Mouse (Mus musculus) skeletal muscle tissue, postnatal 0 days (tissue): Measurements from ENCODE around the gene Them5. TPM values are rescaled to one million over a fixed set of nuclear protein-coding genes. Genes with fewer than 3 reads are reported as not detected.

Source experiments
- polyA plus RNA-seq: library from polyadenylated mRNA; unstranded; fragments of >200 nt; fragmentation: Nextera tagmentation; extraction: Ambion mirVana; gene quantifications from 2 replicates; pipeline ENCODE4 v1.2.1, GENCODE M21; 2015

The Them5 gene
- 10.5 TPM in 1 of 2 replicates, not detected in the other for polyA plus RNA-seq

GRCm38 (mm10) chr3:94341959-94342422 lies at the start of gene Them5:
Gene Them5, plus strand, starts transcription at chr3:94342099.

DNA sequence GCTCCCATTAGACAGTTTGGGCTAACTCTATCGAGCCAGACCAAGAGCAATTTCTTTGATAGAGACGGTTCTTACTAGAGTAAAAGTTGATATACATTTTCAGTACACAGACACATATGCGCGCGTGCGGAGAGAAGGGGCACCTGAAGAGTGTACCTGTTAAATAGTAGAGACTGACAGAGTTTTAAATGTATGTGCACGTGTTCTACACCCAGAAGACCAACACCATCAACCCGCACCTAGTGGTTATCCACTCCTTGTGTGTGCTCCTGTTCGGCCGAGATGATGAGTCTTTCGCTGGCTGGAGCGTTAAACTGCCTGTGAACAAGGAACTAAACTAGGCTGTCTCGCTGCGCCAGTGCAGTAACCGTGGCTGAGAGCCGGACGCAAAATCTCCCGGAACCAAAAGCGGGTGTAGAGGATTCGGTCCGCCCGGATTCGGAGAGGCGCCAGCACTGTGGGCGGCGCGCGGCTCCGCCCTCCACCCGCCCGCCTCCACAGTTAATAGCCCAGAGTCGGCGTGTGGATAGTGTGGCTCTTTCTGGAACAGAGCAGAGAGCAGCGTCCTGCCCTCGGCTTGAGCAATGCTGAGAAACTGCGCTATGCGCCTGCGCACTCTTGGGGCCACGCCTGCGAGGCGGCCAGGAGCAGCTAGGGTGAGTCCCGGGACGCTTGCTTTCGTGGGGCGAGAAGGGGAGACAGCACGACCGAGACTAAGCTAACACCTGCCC lies 32.1 kb upstream of the Them5 start, which contains the start of gene Them4:
Gene Them4, plus strand, starts transcription at position 457 of the 731 bp plus-strand sequence.

DNA sequence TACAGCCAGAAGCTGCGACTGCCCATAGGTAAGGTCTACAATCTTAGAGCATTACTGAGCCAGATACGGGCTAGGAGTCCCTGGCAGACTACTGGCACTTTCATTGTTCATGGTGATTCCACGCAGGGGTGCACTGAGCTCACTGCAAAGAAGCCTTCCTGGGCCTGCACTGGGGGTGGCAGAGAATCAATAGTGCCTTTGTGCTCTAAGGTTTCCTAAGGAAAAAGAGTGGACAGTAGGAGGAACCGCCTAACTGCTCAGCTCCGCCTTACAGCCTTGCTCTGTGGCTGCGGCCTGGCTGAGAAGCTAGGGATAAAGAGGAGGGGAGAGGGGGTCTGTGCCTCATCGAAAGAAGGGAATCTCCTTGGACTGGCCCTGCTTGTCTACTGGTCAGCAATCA lies 20.2 kb downstream of the Them5 start, which contains the start of gene C2cd4d:
Gene C2cd4d, plus strand, starts transcription at position 301 of the 400 bp plus-strand sequence.

GRCm38 (mm10) chr3:94372641-94373040 lies 30.7 kb downstream of the Them5 start, which contains the start of gene Rorc:
Gene Rorc, plus strand, starts transcription at chr3:94372794.

Other genes with a start within 250 kb of the Them5 start
- gene Gm10696, start 163.9 kb upstream of the Them5 start, polyA plus RNA-seq, result not detected in 2 replicates
- gene Gm5286, start 145.4 kb upstream of the Them5 start, polyA plus RNA-seq, result not detected in 2 replicates
- not detected in 2 replicates for gene Gm4778, start 78.1 kb upstream of the Them5 start, polyA plus RNA-seq
- gene Them4, start 32.0 kb upstream of the Them5 start, polyA plus RNA-seq, result 10.7 and 11.1 TPM in 2 replicates
- 1.7 and 1.8 TPM in 2 replicates for gene C2cd4d, start 20.3 kb downstream of the Them5 start, polyA plus RNA-seq
- gene Rorc, start 30.7 kb downstream of the Them5 start, polyA plus RNA-seq, result 14.1 and 19.7 TPM in 2 replicates
- gene Lingo4, start 56.4 kb downstream of the Them5 start, polyA plus RNA-seq, result 0.35 and 0.40 TPM in 2 replicates
- gene Tdrkh, start 71.2 kb downstream of the Them5 start, polyA plus RNA-seq, result 13.7 and 15.0 TPM in 2 replicates
- gene Mrpl9, start 101.2 kb downstream of the Them5 start, polyA plus RNA-seq, result 69.6 and 79.0 TPM in 2 replicates
- 0.35 and 0.37 TPM in 2 replicates for gene Oaz3, start 101.8 kb downstream of the Them5 start, polyA plus RNA-seq
- gene Celf3, start 136.2 kb downstream of the Them5 start, polyA plus RNA-seq, result 0.52 and 0.81 TPM in 2 replicates
- gene Riiad1, start 138.2 kb downstream of the Them5 start, polyA plus RNA-seq, result 10.3 and 11.1 TPM in 2 replicates
- 16.3 and 17.7 TPM in 2 replicates for gene Snx27, start 240.6 kb downstream of the Them5 start, polyA plus RNA-seq